Mouse (Mus musculus) lung, embryonic 15.5 days (tissue): ENCODE results near the gene Wbp11. TPM values are rescaled to one million over a fixed set of nuclear protein-coding genes. Genes with fewer than 3 reads are reported as not detected.
A peak's percentile ranks its signal among the peaks of the same experiment; 100 is the strongest.

Source experiments
- ATAC-seq: fragments of 200-750 bp; cut with Nextera tagmentation; 2 replicates; pipeline ENCODE4 v1.8.0; 2017; ENCODE audit warnings: moderate number of reproducible peaks, borderline replicate concordance; ENCODE audit not compliant: low FRiP score, low TSS enrichment; ENCODE audit errors: extremely low read depth
- H3K27ac ChIP-seq: fragments of 300-500 bp; sonication (generic); 2 replicates; pipeline ENCODE4 v1.5.1; 2015; ENCODE audit warnings: moderate library complexity, mild to moderate bottlenecking, inconsistent platforms
- H3K27me3 ChIP-seq: fragments of 300-500 bp; sonication (generic); 2 replicates; pipeline ENCODE4 v1.6.1; 2015; ENCODE audit warnings: inconsistent platforms
- H3K36me3 ChIP-seq: fragments of 300-500 bp; sonication (generic); 2 replicates; pipeline ENCODE4 v1.6.1; 2015; ENCODE audit warnings: inconsistent platforms
- H3K4me1 ChIP-seq: fragments of 300-500 bp; sonication (generic); 2 replicates; pipeline ENCODE4 v1.6.1; 2015; ENCODE audit warnings: inconsistent platforms
- H3K4me2 ChIP-seq: fragments of 300-500 bp; sonication (generic); 2 replicates; pipeline ENCODE4 v1.6.1; 2015; ENCODE audit warnings: inconsistent platforms, mild to moderate bottlenecking, moderate library complexity
- H3K4me3 ChIP-seq: fragments of 300-500 bp; sonication (generic); 2 replicates; pipeline ENCODE4 v1.5.1; 2015; ENCODE audit warnings: mild to moderate bottlenecking, inconsistent platforms
- H3K9ac ChIP-seq: fragments of 300-500 bp; sonication (generic); 2 replicates; pipeline ENCODE4 v1.6.1; 2015; ENCODE audit warnings: inconsistent platforms
- H3K9me3 ChIP-seq: fragments of 300-500 bp; sonication (generic); 2 replicates; pipeline ENCODE4 v1.6.1; 2016; ENCODE audit warnings: inconsistent platforms
- whole genome bisulfite sequencing: fragments of 180-500 bp; shearing (Covaris S2); methylation state at CpG from one replicate; pipeline ENCODE4 v1.1.7; 2015; 5-methylcytosine and 5-hydroxymethylcytosine counted together
- polyA plus RNA-seq: library from polyadenylated mRNA; unstranded; fragments of >200 nt; fragmentation: Nextera tagmentation; extraction: Ambion mirVana; gene quantifications from 2 replicates; pipeline ENCODE4 v1.2.1, GENCODE M21; 2015

Wbp11 gene
- polyA plus RNA-seq, 1 experiment from 2014 or later = 101 TPM

DNA sequence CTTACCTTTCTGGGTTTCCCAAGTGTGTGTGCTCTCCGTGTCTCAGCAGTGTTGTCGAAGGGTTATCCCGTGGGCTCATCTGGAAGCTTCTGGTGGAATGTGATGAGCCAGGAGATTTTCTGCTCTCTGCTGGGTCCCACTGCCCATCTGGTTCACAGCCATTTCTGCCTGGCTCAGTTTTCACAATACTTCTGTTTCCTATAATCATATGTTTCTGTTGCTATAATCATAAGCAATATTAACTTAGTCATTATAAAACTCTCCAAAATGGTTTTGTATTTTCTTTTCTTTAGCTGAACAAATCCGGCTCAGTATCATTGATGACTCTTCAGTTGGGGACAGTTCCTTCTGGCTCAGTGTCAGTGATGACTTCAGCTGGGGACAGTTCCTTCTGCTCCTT lies 7.3 kb upstream of the Wbp11 start, which contains the start of gene Smco3:
Gene Smco3, minus strand, starts transcription at position 101 of the 400 bp plus-strand sequence.
- Histone ChIP-seq H3K4me2 (no peak within 1 kb of the TSS; the same call in 1 of the 2 replicates), H3K9me3 (no peaks in the 10 kb centered on the region), H3K4me3 (peak within 1 kb of the TSS; percentile 16)

DNA sequence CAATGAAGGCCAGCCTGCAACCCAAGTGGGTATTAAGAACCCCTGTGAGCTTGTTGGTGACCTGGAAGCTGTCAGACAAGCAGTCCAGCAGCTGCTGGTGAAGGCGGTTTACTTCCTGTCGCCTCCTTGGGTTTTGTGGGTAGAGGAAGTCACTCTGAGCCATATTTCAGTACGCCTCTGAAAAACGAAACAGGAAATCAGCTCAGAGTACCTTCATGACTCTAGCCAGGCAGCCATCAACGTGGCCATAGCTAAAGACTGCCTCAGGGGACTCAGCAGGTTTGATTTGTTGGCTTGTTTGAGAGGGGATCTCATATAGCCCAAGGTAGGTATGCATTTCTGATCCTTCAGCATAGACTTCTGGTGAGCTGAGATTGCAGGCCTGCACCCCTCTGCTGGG lies 3.7 kb upstream of the Wbp11 start:
- 60% methylated on average over 5 of the region's 5 CpGs for WGBS
- Histone ChIP-seq H3K4me1 (peaks cover 8% of the 10 kb centered on the region; the same call in 1 of the 2 replicates), H3K27me3 (0 out of 2 replicates have a peak, but pooled peaks cover 5% of the 10 kb centered on the region), H3K36me3 (no peaks in the 10 kb centered on the region), H3K9me3 (no peaks in the 10 kb centered on the region), H3K27ac (no peak overlapping the region), H3K4me2 (no peak overlapping the region), H3K9ac (no peak overlapping the region), H3K4me3 (no peak overlapping the region)
- ATAC-seq = no peak

More for the DNA sequence above, 7.3 kb upstream of the Wbp11 start, which contains the start of gene Smco3:
- no peaks in the 10 kb centered on the region for H3K4me1 ChIP-seq
- H3K9ac ChIP-seq = no peak within 1 kb of the TSS
- no peak within 1 kb of the TSS for H3K27ac ChIP-seq
- 0 out of 2 replicates have a peak, but pooled peaks cover 5% of the 10 kb centered on the region for H3K27me3 ChIP-seq
- no peaks in the 10 kb centered on the region for H3K36me3 ChIP-seq
- WGBS = 39% methylated on average over 4 of the region's 4 CpGs
- no peak for ATAC-seq

- H3K4me1 ChIP-seq = peaks cover 13% of the 10 kb centered on the region; the same call in 1 of the 2 replicates
- ATAC-seq = no peak
- peak overlapping the region; percentile 57 for H3K4me2 ChIP-seq
- peak overlapping the region; percentile 64 for H3K27ac ChIP-seq
- no peaks in the 10 kb centered on the region for H3K27me3 ChIP-seq
- peak overlapping the region; percentile 31; the same call in 1 of the 2 replicates for H3K9ac ChIP-seq
- H3K4me3 ChIP-seq = peak overlapping the region; percentile 99
- 34% methylated on average over 4 of the region's 4 CpGs for WGBS
- no peaks in the 10 kb centered on the region for H3K9me3 ChIP-seq
- peaks cover 19% of the 10 kb centered on the region for H3K36me3 ChIP-seq
Observed at GRCm38 (mm10) chr6:136828681-136829080, 648 bp upstream of the Wbp11 start.

DNA sequence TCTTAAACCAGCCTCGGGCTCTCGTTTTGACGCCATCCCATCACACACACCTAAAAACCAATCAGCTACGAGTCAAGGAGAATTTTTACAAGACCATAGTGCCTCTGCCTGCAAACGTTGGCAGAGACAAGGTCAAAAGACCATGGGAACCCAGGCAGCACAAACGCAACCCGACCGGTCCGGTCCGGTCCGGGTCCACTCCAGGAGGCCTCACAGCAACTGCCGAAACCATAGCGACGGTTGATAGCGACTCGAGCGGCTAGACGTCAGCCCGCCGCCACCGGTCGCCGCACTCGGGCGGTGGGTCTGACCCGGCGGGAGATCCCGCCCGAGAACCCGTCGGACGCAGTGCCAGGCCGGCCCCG lies 535 bp downstream of the Wbp11 start, which contains the start of gene BC049715:
Gene BC049715, plus strand, starts transcription at position 111 of the 365 bp plus-strand sequence.
- Histone ChIP-seq H3K9me3 (no peaks in the 10 kb centered on the region), H3K4me1 (peaks cover 13% of the 10 kb centered on the region; the same call in 1 of the 2 replicates), H3K36me3 (peaks cover 27% of the 10 kb centered on the region), H3K4me2 (peak within 1 kb of the TSS; percentile 70), H3K27me3 (no peaks in the 10 kb centered on the region), H3K4me3 (peak within 1 kb of the TSS; percentile 99), H3K27ac (peak within 1 kb of the TSS; percentile 80), H3K9ac (peak within 1 kb of the TSS; percentile 100)
- ATAC-seq = no peak
- under 1% methylated on average over 34 of the region's 34 CpGs for WGBS

- Histone ChIP-seq H3K4me1 (peaks cover 13% of the 10 kb centered on the region; the same call in 1 of the 2 replicates), H3K36me3 (peaks cover 30% of the 10 kb centered on the region), H3K4me3 (peak overlapping the region; percentile 99), H3K9ac (peak overlapping the region; percentile 100), H3K4me2 (peak overlapping the region; percentile 70), H3K27ac (peak overlapping the region; percentile 80; the same call in 1 of the 2 replicates), H3K27me3 (no peaks in the 10 kb centered on the region), H3K9me3 (no peaks in the 10 kb centered on the region)
- WGBS = 11% methylated on average over 7 of the region's 7 CpGs
- ATAC-seq = no peak
Observed at GRCm38 (mm10) chr6:136827116-136827515, 917 bp downstream of the Wbp11 start.

- WGBS = 90% methylated on average over 8 of the region's 8 CpGs
- Histone ChIP-seq H3K36me3 (peaks cover 52% of the 10 kb centered on the region), H3K4me1 (peaks cover 13% of the 10 kb centered on the region; the same call in 1 of the 2 replicates), H3K27me3 (no peaks in the 10 kb centered on the region), H3K9ac (no peak overlapping the region), H3K27ac (no peak overlapping the region), H3K9me3 (no peaks in the 10 kb centered on the region), H3K4me2 (no peak overlapping the region), H3K4me3 (no peak overlapping the region)
- no peak for ATAC-seq
Observed at GRCm38 (mm10) chr6:136824987-136825386, 3.0 kb downstream of the Wbp11 start.

DNA sequence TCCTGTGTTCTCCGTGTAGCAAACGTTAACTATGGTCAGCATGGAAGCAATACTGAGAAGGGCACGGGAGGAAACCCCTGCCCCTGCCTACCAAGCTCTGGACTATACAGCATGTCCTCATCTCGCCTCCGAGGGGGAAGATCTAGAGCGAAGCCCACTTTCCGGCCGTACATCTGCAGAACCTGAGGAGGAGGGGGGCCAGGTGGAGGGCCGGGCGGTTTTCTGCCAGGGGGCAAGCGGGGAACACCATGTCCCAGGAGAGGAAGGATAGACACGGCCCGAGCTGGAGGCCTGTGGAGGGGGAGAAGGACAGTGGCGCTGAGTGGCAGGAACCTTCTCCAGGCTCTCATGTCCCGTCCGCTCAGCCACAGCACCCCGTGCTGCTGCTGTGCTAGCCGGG lies 6.9 kb downstream of the Wbp11 start:
- Histone ChIP-seq H3K9ac (no peak overlapping the region), H3K27ac (no peak overlapping the region), H3K9me3 (no peaks in the 10 kb centered on the region), H3K4me1 (no peaks in the 10 kb centered on the region), H3K36me3 (peaks cover 89% of the 10 kb centered on the region), H3K27me3 (no peaks in the 10 kb centered on the region), H3K4me2 (no peak overlapping the region), H3K4me3 (no peak overlapping the region)
- ATAC-seq = no peak
- WGBS = 94% methylated on average over 18 of the region's 18 CpGs

DNA sequence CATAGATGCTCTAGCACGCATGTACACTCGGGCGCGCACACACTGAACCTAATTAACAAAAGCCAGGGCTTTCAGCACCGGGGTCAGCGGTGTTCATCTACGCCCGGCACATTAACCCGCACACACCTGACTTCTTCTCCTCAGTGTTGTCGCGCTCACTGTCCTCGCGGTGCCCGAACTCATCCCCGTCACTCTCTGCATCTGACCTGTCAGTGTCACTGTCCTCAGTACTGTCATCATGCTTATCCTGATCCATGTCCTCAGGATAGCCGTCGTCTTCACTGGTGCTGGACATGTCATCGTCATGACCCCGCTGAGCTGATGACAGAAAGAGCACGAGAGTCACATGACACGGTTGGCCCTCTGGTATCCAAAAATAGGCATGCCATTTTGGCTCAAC lies 7.7 kb downstream of the Wbp11 start:
- ATAC-seq = no peak
- Histone ChIP-seq H3K27me3 (no peaks in the 10 kb centered on the region), H3K4me3 (no peak overlapping the region), H3K9ac (no peak overlapping the region), H3K9me3 (no peaks in the 10 kb centered on the region), H3K36me3 (peaks cover 91% of the 10 kb centered on the region), H3K27ac (no peak overlapping the region), H3K4me2 (no peak overlapping the region), H3K4me1 (no peaks in the 10 kb centered on the region)
- 93% methylated on average over 21 of the region's 21 CpGs for WGBS

- Histone ChIP-seq H3K4me2 (no peak overlapping the region), H3K4me1 (no peaks in the 10 kb centered on the region), H3K9ac (no peak overlapping the region), H3K9me3 (no peaks in the 10 kb centered on the region), H3K27me3 (no peaks in the 10 kb centered on the region), H3K4me3 (no peak overlapping the region), H3K27ac (no peak overlapping the region), H3K36me3 (peaks cover 94% of the 10 kb centered on the region)
- 89% methylated on average over 3 of the region's 3 CpGs for WGBS
- ATAC-seq = no peak
Observed at GRCm38 (mm10) chr6:136817549-136817948, 10.5 kb downstream of the Wbp11 start.

DNA sequence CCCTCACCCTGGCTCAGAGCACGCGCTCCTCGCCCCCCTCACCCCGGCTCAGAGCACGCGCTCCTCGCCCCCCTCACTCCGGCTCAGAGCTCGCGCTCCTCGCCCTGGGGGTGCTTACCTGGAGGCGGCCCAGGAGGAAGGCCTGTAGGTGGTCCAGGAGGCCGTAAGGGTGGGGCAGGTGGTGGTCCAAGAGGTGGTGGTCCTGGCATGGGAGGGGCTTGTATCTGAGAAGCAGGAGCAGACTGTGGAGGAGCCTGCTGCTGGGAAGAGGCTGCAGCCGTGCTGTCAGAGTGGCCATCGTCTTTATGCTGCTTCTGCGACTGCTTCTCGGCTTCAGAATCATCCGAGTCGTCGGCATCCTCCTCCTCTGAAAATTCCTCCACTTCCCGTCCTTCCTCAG lies 11.2 kb downstream of the Wbp11 start:
- H3K27ac ChIP-seq = no peak overlapping the region
- H3K4me2 ChIP-seq = no peak overlapping the region
- H3K9ac ChIP-seq = no peak overlapping the region
- H3K36me3 ChIP-seq = peaks cover 94% of the 10 kb centered on the region
- no peaks in the 10 kb centered on the region for H3K9me3 ChIP-seq
- no peak for ATAC-seq
- H3K27me3 ChIP-seq = no peaks in the 10 kb centered on the region
- WGBS = 92% methylated on average over 21 of the region's 21 CpGs
- H3K4me3 ChIP-seq = no peak overlapping the region
- H3K4me1 ChIP-seq = no peaks in the 10 kb centered on the region

DNA sequence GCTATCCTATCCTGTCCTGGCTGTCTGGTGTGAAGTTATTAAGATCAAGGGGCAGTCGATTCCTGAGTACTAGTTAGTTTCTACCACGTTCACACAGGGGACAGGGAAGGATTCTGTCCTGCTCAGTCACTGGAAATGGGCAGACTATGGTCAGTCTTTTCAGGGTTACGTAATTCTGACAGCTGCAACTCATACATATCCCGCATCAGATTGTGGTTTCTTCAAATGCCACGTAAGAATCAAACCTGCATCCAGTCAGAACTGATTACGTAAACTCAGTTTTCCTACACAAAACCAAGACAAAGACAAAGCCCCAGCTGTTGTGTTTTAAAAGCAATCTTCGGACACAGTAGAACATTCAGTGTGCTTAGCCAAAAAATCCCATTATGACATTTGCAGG lies 12.7 kb downstream of the Wbp11 start:
- Histone ChIP-seq H3K9ac (no peak overlapping the region), H3K9me3 (no peaks in the 10 kb centered on the region), H3K4me1 (no peaks in the 10 kb centered on the region), H3K27me3 (no peaks in the 10 kb centered on the region), H3K4me2 (no peak overlapping the region), H3K27ac (no peak overlapping the region), H3K4me3 (no peak overlapping the region), H3K36me3 (peaks cover 84% of the 10 kb centered on the region)
- no peak for ATAC-seq
- 90% methylated on average over 7 of the region's 7 CpGs for WGBS

- H3K36me3 ChIP-seq = peaks cover 63% of the 10 kb centered on the region
- no peak overlapping the region for H3K4me3 ChIP-seq
- H3K9ac ChIP-seq = no peak overlapping the region
- no peak for ATAC-seq
- no peak overlapping the region for H3K4me2 ChIP-seq
- no peaks in the 10 kb centered on the region for H3K27me3 ChIP-seq
- no peaks in the 10 kb centered on the region for H3K9me3 ChIP-seq
- 44% methylated on average over 4 of the region's 4 CpGs for WGBS
- H3K4me1 ChIP-seq = peaks cover 12% of the 10 kb centered on the region; the same call in 1 of the 2 replicates
- H3K27ac ChIP-seq = no peak overlapping the region
Observed at GRCm38 (mm10) chr6:136813117-136813516, 14.9 kb downstream of the Wbp11 start.
